In the genomic region with DNA sequence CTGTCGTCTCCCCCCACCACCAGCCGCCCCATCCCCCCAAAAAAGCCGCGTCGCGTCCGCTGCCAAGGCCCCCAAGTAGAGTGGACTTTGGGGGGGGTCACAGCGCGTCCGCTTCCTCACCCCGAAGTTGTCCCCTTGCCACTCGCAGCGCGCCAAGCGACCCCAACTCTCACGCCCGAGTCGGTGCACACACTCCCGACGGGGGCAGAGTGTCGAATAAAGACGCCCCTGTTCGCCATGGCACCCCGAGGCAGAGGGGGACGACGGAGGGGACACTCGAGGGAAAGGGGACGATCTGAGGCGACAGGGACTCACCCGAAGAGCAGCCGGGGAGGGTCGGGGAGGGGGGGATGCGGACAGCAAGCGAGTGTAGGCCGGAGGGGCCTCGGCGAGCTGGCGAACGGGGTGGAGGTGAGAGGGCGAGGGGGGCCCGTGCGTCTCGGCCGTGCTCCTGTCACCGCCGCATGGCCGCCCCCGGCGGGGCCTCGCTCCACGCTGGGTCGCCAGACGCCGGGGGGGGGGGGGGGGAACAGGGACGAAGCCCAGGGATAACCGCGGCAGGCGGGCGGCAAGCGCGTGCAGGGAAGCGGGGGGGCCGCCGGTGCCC, we compare ENCODE assay signal across 7 mouse cellular contexts. TPM values are rescaled to one million over a fixed set of nuclear protein-coding genes. Genes with fewer than 3 reads are reported as not detected.
DNase-seq lines count a peak whose midpoint lies in the region; ATAC-seq and TF ChIP-seq lines count a peak whose summit lies in the region.

No protein-coding gene starts in this region.

- H3K4me2 ChIP-seq in midbrain, embryonic 14.5 days (ENCODE audit: low read length): peak overlapping the region; percentile 72

- no peaks in the 10 kb centered on the region for H3K9me3 ChIP-seq in midbrain, embryonic 14.5 days (ENCODE audit: control insufficient read depth, low read length)

- peaks cover 13% of the 10 kb centered on the region for H3K4me1 ChIP-seq in liver, adult 2 months (ENCODE audit: control insufficient read depth, insufficient read depth, low read length)
- peaks cover 24% of the 10 kb centered on the region for H3K4me1 ChIP-seq in midbrain, embryonic 14.5 days (ENCODE audit: control insufficient read depth, insufficient read depth, low read length)

- DNase-seq in liver, adult 2 months (ENCODE audit: extremely low read depth, low read depth, low spot score): peak; percentile 20
- no peak for DNase-seq in liver
- peak; percentile 54 for DNase-seq in c-Kit-positive CD71-positive TER-119-positive erythroid progenitor cells, embryonic 14.5 days (ENCODE audit: low spot score)
- DNase-seq in gastrocnemius, postnatal 10 days: peak; percentile 66
- DNase-seq in kidney, postnatal 4 days: peak; percentile 70 to 81
- DNase-seq in midbrain, embryonic 14.5 days: no peak
- peak; percentile 72 for DNase-seq in thymus, postnatal 0 days (ENCODE audit: low spot score)

- ATAC-seq in midbrain, embryonic 14.5 days (ENCODE audit: low FRiP score, low TSS enrichment): peak; percentile 57

- H3K9ac ChIP-seq in liver, adult 2 months (ENCODE audit: low read depth, low read length): peak overlapping the region; percentile 93
- peak overlapping the region; percentile 98 for H3K9ac ChIP-seq in midbrain, embryonic 14.5 days (replicated peaks; ENCODE audit: low read length)

- TF ChIP-seq POLR2A in liver, adult 2 months (IDR thresholded peaks at IDR 0.05; ENCODE audit: extremely low read depth, insufficient read depth, low read length): no peak

- under 1% methylated on average over 48 of the region's 64 CpGs for WGBS in liver, adult 2 months
- WGBS in midbrain, embryonic 14.5 days: under 1% methylated on average over 34 of the region's 64 CpGs

- peaks cover 35% of the 10 kb centered on the region; the same call in 1 of the 2 replicates for H3K79me2 ChIP-seq in liver, adult 2 months (ENCODE audit: control insufficient read depth, insufficient read depth, low read length)

- H3K27me3 ChIP-seq in liver, adult 2 months (ENCODE audit: control insufficient read depth, insufficient read depth, low read length): no peaks in the 10 kb centered on the region
- H3K27me3 ChIP-seq in midbrain, embryonic 14.5 days (ENCODE audit: control insufficient read depth, insufficient read depth, low read length): no peaks in the 10 kb centered on the region

- H3K36me3 ChIP-seq in liver, adult 2 months (ENCODE audit: control insufficient read depth, insufficient read depth, low read length): no peaks in the 10 kb centered on the region
- peaks cover 20% of the 10 kb centered on the region for H3K36me3 ChIP-seq in midbrain, embryonic 14.5 days (ENCODE audit: control insufficient read depth, insufficient read depth, low read length)

- TF ChIP-seq CTCF in liver, adult 2 months (IDR thresholded peaks at IDR 0.05; ENCODE audit: low read depth, low read length): no peak

- peak overlapping the region; percentile 97 for H3K4me3 ChIP-seq in liver, adult 2 months (ENCODE audit: insufficient read depth, low read depth, low read length)
- H3K4me3 ChIP-seq in midbrain, embryonic 14.5 days (replicated peaks; ENCODE audit: low read depth, low read length): peak overlapping the region; percentile 94

- H3K27ac ChIP-seq in liver, adult 2 months (replicated peaks; ENCODE audit: insufficient read depth, low read depth, low read length): peak overlapping the region; percentile 95
- H3K27ac ChIP-seq in midbrain, embryonic 14.5 days (replicated peaks; ENCODE audit: low read depth, low read length): peak overlapping the region; percentile 100

RNA-seq across cellular contexts. Expression of a gene that starts 0.4 kb away (rescaled TPM):
- 54.2 and 58.3 TPM in 2 replicates for total RNA-seq in liver, adult 2 months (2014; rRNA removed)
- polyA plus RNA-seq in liver, adult 2 months (2012; rRNA removed): 31.7 and 37.9 TPM in 2 replicates
- 100 to 1,000 TPM; 131 to 156 TPM for total RNA-seq in gastrocnemius, postnatal 10 days (2021)
- polyA plus RNA-seq in midbrain, embryonic 14.5 days (2014; fragmentation: Nextera tagmentation; extraction: Ambion mirVana): 121 and 150 TPM in 2 replicates
- 124 and 130 TPM in 2 replicates for polyA plus RNA-seq in thymus, postnatal 0 days (2015; fragmentation: Nextera tagmentation; extraction: Ambion mirVana)

Comparison
In these comparisons a context has a peak if more than half of its experiments do, and no peak if none do; other contexts are left out.
1. DNase-seq: peak in liver, adult 2 months (single experiment), c-Kit-positive CD71-positive TER-119-positive erythroid progenitor cells, embryonic 14.5 days (single experiment), gastrocnemius, postnatal 10 days (single experiment), kidney, postnatal 4 days (2 of 2) and thymus, postnatal 0 days (single experiment); none in liver (single experiment) and midbrain, embryonic 14.5 days (single experiment).